Mouse (Mus musculus): Measurements from ENCODE around the gene Edn3. TPM values are rescaled to one million over a fixed set of nuclear protein-coding genes. Genes with fewer than 3 reads are reported as not detected.
A peak's percentile ranks its signal among the peaks of the same experiment; 100 is the strongest.

The Edn3 gene
- 8.4 and 19.2 TPM in 2 replicates for polyA plus RNA-seq (2016; fragmentation: Nextera tagmentation; extraction: Ambion mirVana)

DNA sequence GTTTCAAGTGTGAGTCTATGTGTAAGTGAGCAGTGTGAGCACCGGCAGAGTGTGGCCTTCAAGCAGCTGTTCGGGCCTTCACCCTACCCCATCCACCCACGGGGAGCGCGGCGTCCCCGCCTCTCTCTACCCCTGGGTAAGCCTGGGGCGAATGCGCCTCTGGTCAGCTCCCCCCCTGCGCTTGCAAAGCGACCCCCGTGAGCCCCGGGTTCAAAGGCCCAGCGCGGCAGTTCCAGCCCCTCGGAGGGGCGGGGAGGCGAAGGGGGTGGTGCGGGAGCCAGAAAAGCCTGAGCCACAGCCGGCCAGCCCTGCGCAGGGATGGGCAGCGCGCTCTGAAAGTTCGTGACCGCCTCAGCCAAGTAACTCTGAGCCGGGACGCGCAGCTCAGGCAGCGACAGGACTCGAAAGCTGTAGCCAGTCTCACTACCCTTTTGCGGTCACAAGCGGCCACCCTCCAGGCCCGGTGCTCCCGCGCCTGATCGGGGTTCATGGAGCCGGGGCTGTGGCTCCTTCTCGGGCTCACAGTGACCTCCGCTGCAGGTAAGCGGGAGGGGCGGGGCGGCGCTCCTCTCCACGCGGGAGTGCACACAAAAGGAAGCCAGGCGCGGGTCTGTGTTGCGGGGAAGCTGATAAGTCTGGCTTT is at the start of gene Edn3:
Gene Edn3 (plus strand): TSS at position 141 of the 643 bp plus-strand sequence.
- Histone ChIP-seq H3K9me3 (replicated peaks) (no peaks in the 10 kb centered on the region), H3K27ac (peak within 1 kb of the TSS; percentile 87), H3K4me3 (peak within 1 kb of the TSS; percentile 62), H3K36me3 (peaks cover 1% of the 10 kb centered on the region; the same call in 1 of the 2 replicates), H3K27me3 (ENCODE audit: low read depth, poor library complexity, severe bottlenecking) (0 out of 2 replicates have a peak, but pooled peaks cover 9% of the 10 kb centered on the region), H3K4me1 (peaks cover 26% of the 10 kb centered on the region)
- 1% methylated on average over 48 of the region's 48 CpGs for WGBS
- DNase-seq (ENCODE audit: low spot score) = peak; percentile 76

DNA sequence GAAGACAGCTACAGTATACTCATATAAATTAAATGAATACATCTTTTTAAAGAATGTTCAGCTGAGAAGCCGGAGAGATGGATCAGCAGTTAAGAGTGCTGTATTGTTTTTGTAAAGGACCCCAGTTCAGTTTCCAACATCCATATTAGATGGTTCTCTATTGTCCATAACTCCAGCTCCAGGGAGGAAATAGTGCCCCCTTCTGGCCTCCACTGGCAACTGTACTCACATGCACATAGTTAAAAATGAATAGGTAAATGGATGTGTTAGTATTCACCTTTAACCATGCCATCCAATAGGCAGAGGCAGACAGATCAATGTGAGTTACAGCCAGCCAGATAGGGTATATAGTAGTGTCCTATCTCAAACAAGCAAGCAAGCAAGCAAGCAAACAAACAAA is 48.4 kb upstream of the Edn3 start:
- H3K27ac ChIP-seq = no peak overlapping the region
- DNase-seq (ENCODE audit: low spot score) = peak; percentile 15
- no peaks in the 10 kb centered on the region for H3K36me3 ChIP-seq
- 91% methylated on average over 1 of the region's 1 CpGs for WGBS
- H3K27me3 ChIP-seq (ENCODE audit: low read depth, poor library complexity, severe bottlenecking) = no peaks in the 10 kb centered on the region
- H3K4me3 ChIP-seq = no peak overlapping the region
- no peaks in the 10 kb centered on the region for H3K4me1 ChIP-seq
- no peaks in the 10 kb centered on the region for H3K9me3 ChIP-seq (replicated peaks)

DNA sequence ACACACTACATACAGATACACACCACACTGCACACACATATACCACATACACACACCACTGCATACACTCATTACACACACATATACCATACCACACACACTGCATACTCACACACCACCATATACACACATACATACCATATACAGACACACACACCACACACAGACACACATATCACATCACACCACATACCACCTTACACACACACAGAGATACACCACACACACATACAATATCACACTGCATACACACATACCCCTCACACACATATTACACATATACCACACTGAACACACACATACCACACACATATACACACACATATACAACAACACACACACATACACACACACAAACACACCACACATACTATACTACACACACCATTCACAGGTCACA is 44.5 kb upstream of the Edn3 start:
- DNase-seq (ENCODE audit: low spot score) = no peak
- no peaks in the 10 kb centered on the region for H3K36me3 ChIP-seq
- no peaks in the 10 kb centered on the region for H3K4me1 ChIP-seq
- no peaks in the 10 kb centered on the region for H3K9me3 ChIP-seq (replicated peaks)
- no peak overlapping the region for H3K4me3 ChIP-seq
- H3K27me3 ChIP-seq (ENCODE audit: low read depth, poor library complexity, severe bottlenecking) = no peaks in the 10 kb centered on the region
- H3K27ac ChIP-seq = no peak overlapping the region

DNA sequence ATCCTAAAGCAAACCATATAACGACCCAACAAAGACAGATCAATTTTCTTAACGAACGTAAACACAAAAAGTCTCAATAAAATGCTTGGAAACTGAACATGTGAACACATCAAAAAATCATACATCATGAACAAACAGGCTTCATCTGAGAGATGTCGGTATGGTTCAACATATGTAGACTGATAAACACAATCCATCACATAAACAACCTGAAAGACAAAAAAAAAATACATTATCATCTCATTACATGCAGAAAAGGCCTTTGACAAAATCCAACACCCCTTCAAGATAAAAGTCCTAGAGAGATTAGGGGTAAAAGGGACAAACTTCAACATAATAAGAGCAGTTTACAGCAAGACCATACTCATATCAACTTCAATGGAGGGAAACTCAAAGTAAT is 42.6 kb upstream of the Edn3 start:
- H3K27ac ChIP-seq = no peak overlapping the region
- 87% methylated on average over 4 of the region's 4 CpGs for WGBS
- no peaks in the 10 kb centered on the region for H3K36me3 ChIP-seq
- H3K4me3 ChIP-seq = no peak overlapping the region
- H3K27me3 ChIP-seq (ENCODE audit: low read depth, poor library complexity, severe bottlenecking) = no peaks in the 10 kb centered on the region
- DNase-seq (ENCODE audit: low spot score) = no peak
- H3K4me1 ChIP-seq = 0 out of 2 replicates have a peak, but pooled peaks cover 2% of the 10 kb centered on the region
- H3K9me3 ChIP-seq (replicated peaks) = no peaks in the 10 kb centered on the region

DNA sequence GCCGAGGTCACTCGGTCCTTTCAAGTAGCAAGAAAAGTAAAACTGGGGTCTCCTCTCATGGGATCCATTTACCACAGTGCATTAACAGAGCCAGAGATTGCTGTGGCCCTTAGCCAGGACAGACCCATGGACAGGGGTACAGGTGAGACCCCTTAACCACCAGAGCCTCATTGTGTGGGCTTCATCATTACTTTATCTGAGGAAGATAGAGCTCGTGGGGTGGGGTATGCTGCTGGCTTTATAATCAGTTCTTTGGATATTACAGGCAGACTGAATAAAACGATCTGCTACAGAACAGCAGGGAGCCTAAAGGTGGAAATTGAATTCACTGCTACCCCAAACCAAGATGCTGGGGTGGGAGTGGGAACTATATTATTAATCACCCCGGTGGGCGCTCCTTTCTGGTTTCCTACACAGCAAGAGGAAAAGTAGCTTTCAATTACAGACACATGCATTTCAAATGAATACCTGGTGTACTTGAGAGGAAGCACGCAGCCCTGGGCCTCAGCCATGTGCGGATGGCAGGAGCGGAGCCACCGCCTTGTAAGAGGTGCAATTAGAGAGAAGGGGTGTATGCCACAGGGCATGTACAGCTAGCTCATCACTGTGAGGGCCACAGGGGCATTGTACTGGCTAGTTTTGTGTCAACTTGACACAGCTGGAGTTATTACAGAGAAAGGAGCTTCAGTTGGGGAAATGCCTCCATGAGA is 33.1 kb upstream of the Edn3 start:
- H3K36me3 ChIP-seq = no peaks in the 10 kb centered on the region
- 76% methylated on average over 10 of the region's 10 CpGs for WGBS
- H3K27ac ChIP-seq = peak overlapping the region; percentile 4; the same call in 1 of the 2 replicates
- peaks cover 17% of the 10 kb centered on the region for H3K4me1 ChIP-seq
- H3K9me3 ChIP-seq (replicated peaks) = no peaks in the 10 kb centered on the region
- H3K4me3 ChIP-seq = no peak overlapping the region
- H3K27me3 ChIP-seq (ENCODE audit: low read depth, poor library complexity, severe bottlenecking) = no peaks in the 10 kb centered on the region
- DNase-seq (ENCODE audit: low spot score) = no peak

DNA sequence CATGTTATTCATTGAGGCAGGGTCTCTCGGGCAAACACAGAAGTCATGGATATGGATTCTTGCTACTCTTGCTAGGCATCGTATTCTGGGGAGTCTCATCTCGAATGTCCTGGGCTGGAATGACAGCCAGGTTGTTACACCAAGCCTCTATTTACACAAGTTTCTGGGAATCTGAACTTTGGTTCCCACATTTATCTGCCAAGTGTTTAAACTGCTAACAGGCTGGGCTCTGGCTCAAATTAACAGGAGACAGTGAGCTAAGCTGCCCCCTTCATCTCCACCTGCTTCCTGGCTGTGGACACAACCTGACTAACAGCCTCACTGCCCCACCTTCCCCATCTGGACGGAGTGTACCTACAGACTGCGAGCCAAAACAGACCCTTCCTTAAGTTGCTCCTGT is 28.5 kb upstream of the Edn3 start:
- WGBS = 90% methylated on average over 5 of the region's 5 CpGs
- DNase-seq (ENCODE audit: low spot score) = no peak

DNA sequence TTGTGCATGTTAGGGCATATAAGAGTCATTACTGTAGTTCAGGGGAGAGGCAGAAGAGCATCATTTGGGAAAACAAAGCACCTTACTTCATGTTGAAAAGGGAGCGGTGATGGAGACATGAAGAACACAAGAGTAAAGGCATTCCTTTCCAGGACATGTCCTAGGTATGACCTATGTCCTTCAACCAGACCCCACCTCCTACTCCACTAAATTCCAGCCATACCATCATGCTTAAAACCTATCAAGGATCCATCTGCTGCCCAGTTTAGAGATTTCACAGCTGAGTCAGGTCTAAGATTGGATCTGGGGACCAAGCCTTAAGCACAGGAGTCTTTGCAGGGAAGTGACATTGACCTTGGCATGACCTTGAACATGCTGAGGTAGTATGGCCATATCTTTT is 25.1 kb upstream of the Edn3 start:
- Histone ChIP-seq H3K4me1 (peaks cover 10% of the 10 kb centered on the region), H3K27me3 (ENCODE audit: low read depth, poor library complexity, severe bottlenecking) (no peaks in the 10 kb centered on the region), H3K9me3 (replicated peaks) (no peaks in the 10 kb centered on the region), H3K36me3 (no peaks in the 10 kb centered on the region), H3K4me3 (no peak overlapping the region), H3K27ac (no peak overlapping the region)
- DNase-seq (ENCODE audit: low spot score) = no peak
- WGBS = 100% methylated on average over 1 of the region's 1 CpGs

More for the DNA sequence above, 28.5 kb upstream of the Edn3 start:
- no peak overlapping the region for H3K4me3 ChIP-seq
- H3K9me3 ChIP-seq (replicated peaks) = no peaks in the 10 kb centered on the region
- no peak overlapping the region for H3K27ac ChIP-seq
- peaks cover 22% of the 10 kb centered on the region for H3K4me1 ChIP-seq
- no peaks in the 10 kb centered on the region for H3K27me3 ChIP-seq (ENCODE audit: low read depth, poor library complexity, severe bottlenecking)
- H3K36me3 ChIP-seq = no peaks in the 10 kb centered on the region

DNA sequence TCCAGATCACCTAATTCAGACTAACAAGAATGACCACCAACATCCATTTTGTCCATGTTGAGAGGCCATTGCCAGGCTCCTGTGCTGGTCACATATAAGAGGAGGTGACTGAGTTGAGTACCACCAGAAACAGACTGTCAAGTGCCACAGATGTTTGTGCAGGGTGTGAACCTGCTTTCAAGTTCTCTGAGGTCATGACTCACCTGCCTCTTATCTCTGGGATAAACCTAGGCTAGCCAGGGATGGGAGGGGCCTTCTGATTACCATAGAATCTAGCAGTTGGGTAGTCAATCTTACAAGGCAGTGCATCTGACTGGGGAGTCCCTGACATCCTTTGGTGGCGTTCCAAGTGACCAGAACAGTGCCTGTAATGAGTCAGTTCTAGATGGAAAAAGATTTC is 13.2 kb upstream of the Edn3 start:
- Histone ChIP-seq H3K27ac (no peak overlapping the region), H3K4me3 (no peak overlapping the region), H3K9me3 (replicated peaks) (no peaks in the 10 kb centered on the region), H3K36me3 (no peaks in the 10 kb centered on the region), H3K4me1 (peaks cover 10% of the 10 kb centered on the region), H3K27me3 (ENCODE audit: low read depth, poor library complexity, severe bottlenecking) (no peaks in the 10 kb centered on the region)
- no peak for DNase-seq (ENCODE audit: low spot score)
- WGBS = 86% methylated on average over 1 of the region's 1 CpGs

DNA sequence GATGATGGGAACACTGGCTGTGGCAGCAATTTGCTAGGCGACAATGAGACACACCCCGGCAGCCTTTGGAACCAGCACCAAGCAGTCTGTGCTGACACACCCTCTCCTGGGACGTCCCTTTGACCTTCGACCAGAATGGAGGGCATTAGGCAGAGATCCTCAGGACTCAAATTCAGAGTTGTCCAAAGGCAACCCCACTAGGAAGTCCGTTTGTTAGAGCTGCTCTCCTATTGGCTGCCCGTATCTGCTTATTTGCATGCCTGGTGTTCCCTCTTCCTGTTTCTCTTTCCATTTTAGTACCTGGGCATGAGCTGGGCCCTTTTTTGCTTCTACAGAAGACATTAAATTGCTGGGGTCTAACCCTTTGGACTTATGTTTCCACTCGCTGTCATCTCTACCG is 12.0 kb upstream of the Edn3 start:
- no peak overlapping the region for H3K27ac ChIP-seq
- no peaks in the 10 kb centered on the region for H3K9me3 ChIP-seq (replicated peaks)
- 78% methylated on average over 8 of the region's 8 CpGs for whole genome bisulfite sequencing
- no peak for DNase-seq (ENCODE audit: low spot score)
- H3K36me3 ChIP-seq = no peaks in the 10 kb centered on the region
- peaks cover 16% of the 10 kb centered on the region for H3K4me1 ChIP-seq
- H3K4me3 ChIP-seq = no peak overlapping the region
- no peaks in the 10 kb centered on the region for H3K27me3 ChIP-seq (ENCODE audit: low read depth, poor library complexity, severe bottlenecking)

DNA sequence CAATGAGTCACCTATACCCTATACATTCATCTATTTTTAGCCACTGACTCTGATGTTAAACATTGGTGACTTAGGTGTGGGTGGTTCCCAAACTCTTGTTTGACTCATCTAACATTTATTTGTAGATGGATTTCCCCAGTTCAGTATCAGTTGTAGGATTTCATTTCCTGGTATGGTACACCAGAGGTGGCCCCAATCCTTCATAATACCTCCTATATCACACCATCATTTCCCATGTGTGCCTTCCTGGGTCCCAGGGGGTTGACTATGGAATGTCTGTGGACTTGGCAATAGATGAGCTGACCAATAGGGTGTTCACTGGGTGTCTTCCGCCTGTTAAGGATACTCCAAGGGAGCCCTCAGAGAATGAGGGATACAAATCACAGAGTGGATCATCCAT is 7.2 kb upstream of the Edn3 start:
- H3K27me3 ChIP-seq (ENCODE audit: low read depth, poor library complexity, severe bottlenecking) = no peaks in the 10 kb centered on the region
- H3K4me1 ChIP-seq = peaks cover 13% of the 10 kb centered on the region
- no peak overlapping the region for H3K27ac ChIP-seq
- no peak overlapping the region for H3K4me3 ChIP-seq
- no peaks in the 10 kb centered on the region for H3K36me3 ChIP-seq
- 100% methylated on average over 1 of the region's 1 CpGs for WGBS
- no peaks in the 10 kb centered on the region for H3K9me3 ChIP-seq (replicated peaks)
- DNase-seq (ENCODE audit: low spot score) = no peak

DNA sequence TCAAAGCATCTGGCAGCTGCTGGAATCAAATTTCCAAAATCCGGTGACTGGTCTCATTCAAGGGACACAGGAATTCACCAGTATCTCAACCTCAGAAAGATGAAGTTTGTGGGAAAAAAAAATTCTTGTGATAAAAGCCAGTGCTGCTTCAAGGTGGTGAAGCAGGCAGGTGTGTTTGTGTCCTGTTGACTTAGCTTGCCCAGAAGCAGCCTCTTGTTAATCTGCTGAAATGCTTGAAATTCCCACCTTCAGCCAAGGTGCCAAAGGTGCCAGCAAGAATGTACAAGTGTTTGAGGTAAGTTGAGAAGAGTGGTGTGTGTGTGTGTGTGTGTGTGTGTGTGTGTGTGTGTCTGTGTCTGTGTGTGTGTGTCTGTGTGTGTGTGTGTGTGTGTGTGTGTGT is 6.2 kb upstream of the Edn3 start:
- no peak for DNase-seq (ENCODE audit: low spot score)
- Histone ChIP-seq H3K4me3 (no peak overlapping the region), H3K9me3 (replicated peaks) (no peaks in the 10 kb centered on the region), H3K36me3 (no peaks in the 10 kb centered on the region), H3K27ac (no peak overlapping the region), H3K27me3 (ENCODE audit: low read depth, poor library complexity, severe bottlenecking) (no peaks in the 10 kb centered on the region), H3K4me1 (peaks cover 8% of the 10 kb centered on the region; the same call in 1 of the 2 replicates)
- 69% methylated on average over 1 of the region's 1 CpGs for WGBS

DNA sequence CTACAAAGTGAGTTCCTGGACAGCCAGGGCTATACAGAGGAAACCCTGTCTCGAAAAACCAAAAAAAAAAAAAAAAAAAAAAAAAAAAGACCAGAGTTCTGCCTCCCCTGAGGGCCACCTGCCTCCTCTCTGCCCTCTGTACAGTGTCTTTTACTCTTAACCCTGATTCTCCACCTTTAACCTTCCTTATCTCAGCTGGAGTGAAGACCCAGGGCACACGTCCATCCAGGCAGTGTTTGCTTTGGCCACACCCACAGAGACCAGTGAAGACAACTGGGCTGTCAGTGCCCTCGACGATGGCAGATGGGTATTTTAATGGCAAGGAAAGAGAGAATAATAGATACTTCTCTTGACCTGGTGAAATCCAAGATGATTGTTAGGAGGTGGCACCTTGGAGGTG is 1.2 kb upstream of the Edn3 start:
- no peak for DNase-seq (ENCODE audit: low spot score)
- Histone ChIP-seq H3K4me1 (peaks cover 26% of the 10 kb centered on the region), H3K9me3 (replicated peaks) (no peaks in the 10 kb centered on the region), H3K4me3 (no peak overlapping the region), H3K27me3 (ENCODE audit: low read depth, poor library complexity, severe bottlenecking) (0 out of 2 replicates have a peak, but pooled peaks cover 9% of the 10 kb centered on the region), H3K36me3 (no peaks in the 10 kb centered on the region), H3K27ac (no peak overlapping the region)
- WGBS = 79% methylated on average over 4 of the region's 4 CpGs

DNA sequence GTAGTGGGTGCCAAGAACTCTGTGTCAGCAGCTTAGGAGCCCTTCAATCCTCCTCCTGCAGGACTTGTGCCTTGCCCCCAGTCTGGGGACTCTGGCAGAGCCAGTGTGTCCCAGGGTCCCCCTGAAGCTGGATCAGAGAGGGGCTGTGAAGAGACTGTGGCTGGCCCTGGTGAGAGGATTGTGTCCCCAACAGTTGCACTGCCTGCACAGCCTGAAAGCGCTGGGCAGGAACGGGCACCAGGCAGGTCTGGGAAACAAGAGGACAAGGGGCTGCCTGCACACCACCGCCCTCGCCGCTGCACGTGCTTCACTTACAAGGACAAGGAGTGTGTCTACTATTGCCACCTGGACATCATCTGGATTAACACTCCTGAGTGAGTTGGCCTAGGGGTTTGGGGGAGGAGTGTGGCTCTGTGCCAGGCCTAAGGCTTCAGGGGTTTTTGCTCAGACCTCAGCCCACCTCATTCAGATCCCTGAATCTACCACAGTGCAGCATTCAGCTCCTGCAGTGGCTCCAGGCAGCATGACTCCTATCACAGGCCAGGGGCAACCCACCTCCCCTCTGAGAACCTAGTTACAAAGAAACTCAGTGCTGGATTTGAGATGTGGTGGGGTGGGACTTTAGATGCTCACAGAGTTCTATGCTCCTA is 1.2 kb downstream of the Edn3 start:
- Histone ChIP-seq H3K4me1 (peaks cover 26% of the 10 kb centered on the region), H3K27ac (peak overlapping the region; percentile 87), H3K4me3 (peak overlapping the region; percentile 62), H3K27me3 (ENCODE audit: low read depth, poor library complexity, severe bottlenecking) (0 out of 2 replicates have a peak, but pooled peaks cover 9% of the 10 kb centered on the region), H3K36me3 (peaks cover 2% of the 10 kb centered on the region; the same call in 1 of the 2 replicates), H3K9me3 (replicated peaks) (no peaks in the 10 kb centered on the region)
- DNase-seq (ENCODE audit: low spot score) = peak; percentile 54
- WGBS = 74% methylated on average over 6 of the region's 6 CpGs
